Mouse (Mus musculus): ENCODE data around the gene Kcnj8.
"Not testable (repeated sequence)": the region's sequence is repeated elsewhere in the genome, so short reads cannot be mapped to it uniquely, and the experiment has no call there.

Kcnj8 gene

DNA sequence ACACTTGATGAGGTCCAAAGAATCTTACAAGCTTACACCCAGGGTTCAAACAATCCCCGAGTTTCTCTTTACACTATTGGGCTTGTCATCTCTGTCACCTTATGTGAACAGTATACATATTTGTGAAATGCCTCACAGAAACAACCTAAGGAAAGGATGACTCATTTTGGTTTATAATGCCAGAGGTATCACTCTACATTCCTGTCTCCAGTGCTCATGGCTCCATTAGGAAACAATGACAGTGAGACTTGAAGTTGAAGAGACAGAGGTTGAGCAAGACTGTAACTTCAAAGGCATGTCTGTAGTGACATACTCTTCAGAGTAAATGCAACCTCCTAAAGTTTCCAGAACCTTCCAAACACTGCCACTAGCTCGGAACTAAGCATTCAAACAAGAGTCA is 23.0 kb downstream of the Kcnj8 start:
- DNase-seq (ENCODE audit: low spot score) = no peak

DNA sequence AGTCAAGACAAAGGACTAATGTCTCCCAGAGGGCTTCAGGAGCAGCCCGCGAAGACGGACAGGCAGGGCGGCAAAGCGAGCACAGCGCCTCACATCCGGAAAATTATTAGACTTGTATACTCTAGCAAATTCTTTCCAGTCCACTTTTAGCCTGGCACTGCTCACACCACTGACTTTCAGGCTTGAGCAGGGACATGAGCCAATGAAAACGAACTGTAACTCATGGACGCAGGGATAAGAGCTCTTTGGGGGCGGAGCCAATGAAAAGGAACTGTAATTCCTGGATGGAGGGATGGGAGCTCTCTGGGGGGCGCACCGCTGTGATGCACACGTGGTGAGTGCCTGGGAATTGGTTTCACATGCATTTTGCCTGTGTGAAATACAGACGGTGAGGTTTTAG is 26.3 kb downstream of the Kcnj8 start:
- DNase-seq (ENCODE audit: low spot score) = no peak

DNA sequence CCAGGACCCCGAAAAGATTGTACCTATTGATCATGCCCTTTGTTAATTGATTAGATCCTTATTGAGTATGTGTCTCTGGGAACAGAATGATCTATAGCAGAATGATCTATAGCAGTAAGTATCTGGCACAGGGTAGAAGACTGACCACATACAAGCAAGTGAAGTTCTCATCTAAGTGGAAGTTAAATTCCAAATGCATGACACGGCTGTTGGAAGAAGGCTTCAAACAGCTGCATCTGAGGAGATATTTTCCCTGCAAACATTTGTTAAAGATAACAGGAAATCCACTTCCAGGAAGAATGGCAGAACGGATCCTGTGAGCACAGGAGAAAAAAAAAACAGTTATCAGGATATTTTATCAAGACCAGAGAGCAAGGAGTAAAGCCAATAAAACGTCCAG is 27.8 kb downstream of the Kcnj8 start:
- no peak for DNase-seq (ENCODE audit: low spot score)

DNA sequence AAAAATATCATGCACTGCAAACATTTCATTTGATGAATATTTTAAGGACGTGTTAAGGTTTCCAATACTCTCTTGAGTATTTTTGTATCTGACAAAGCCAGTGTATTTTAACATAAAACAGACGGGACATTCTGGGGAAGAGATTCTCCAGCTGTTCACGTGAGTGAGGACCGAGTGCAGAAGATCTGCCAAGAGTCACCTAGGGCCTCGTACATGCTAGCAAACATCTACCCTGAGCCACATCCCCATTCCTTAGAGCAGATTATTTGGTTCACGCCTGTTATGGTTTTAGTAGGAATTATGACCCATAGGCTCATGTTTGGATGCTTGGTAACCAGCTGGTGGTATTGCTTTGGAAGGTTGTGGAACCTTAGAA is 28.6 kb downstream of the Kcnj8 start:
- no peak for DNase-seq (ENCODE audit: low spot score)

DNA sequence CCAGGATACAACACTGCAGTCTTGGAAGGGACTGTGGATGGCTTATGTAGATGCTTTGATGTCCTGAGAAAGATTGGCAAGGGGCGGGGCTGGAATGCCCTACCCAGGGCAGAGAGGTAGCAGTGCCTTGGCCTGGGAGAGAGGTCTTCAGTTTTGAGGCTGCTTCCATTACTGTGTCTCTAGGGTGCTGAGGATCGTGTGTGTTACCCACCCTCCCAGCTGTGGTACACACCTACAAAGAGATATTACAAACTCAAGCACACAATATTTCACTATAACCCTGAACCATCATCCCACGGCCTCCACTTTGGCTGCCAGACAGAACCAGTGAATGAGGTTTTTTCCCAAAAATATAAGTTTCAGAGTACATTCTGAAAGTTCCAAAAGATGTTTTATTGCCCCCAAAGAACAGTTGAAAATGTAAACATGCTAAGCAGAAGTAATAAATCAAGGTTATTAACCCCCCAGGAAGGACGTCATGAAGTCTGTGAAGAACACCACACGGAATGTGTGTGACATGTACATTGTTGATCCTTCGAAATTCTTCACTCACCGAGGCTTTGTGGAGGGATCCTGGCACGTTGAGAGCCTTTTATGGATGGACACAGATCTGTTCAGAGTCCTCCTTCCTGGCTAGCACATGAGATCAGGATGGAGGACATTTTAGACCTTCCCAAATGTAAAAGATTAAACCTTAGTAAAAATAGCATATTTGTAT is 29.2 kb downstream of the Kcnj8 start:
- DNase-seq (ENCODE audit: low spot score) = no peak

DNA sequence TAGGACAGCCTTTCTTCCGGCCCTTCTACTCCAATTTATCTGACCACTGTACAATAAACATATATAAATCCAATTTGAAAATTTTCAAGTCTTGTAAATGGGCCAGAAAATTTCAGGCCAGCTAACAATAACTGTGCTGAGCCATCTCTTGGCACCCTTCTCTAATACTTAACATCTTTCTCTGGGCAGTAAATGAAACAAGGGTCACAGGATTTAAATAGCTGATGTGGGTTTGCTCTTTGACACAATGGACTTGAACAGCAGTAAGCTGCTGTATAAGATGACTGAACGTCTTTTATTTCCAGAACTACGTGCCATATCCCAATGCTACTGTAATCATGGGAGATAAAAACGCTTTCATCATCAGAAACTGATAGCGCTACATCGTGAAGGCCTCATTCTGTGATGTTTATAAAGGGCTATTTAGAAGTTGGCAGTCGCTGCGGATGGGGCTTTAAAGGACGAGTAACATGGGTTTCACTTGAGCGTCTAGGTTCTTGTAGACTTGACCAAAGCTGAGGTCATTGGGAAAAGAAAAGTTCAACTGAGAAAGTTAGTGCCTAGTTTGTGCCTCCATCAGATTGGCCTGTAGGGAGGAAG is 30.8 kb downstream of the Kcnj8 start:
- DNase-seq (ENCODE audit: low spot score) = no peak

DNA sequence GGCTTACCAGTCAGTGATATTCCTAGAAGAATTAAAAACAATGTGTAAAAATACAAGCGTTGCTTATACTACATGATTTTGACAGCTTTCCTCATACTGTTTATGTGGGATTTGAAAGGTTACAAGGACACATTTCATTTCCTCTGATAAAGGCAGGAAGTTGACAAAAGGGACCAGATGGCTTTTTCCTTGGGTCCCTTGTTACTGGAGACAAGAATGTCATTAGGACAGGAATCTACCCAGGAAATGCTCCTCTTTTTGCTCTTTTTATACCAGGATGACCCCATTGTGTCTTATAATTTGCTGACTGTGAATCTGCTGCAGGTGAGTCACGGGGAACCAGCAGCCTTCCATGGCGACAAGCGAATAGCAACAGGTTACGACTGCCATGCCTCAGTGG is 31.3 kb downstream of the Kcnj8 start:
- DNase-seq (ENCODE audit: low spot score) = no peak

DNA sequence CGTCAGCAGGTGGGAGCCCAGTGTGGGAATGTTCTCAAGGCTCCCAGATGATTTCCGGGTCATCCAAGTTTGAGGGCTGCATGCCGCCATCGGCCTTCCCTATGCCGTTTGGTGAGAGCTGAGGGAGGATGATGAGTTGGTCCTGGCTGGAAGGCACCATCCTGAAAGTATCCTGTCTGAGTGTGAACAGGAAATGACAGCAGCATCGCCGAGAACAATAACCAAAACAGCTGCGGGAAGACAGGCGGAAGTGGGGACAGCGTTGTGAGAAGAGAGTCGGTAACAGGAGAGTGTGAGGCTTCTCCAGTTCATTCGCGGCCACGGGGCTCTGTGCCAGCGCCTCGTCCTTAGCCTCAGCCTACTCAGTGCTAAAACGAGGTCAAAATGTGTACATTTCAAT is 32.9 kb downstream of the Kcnj8 start:
- DNase-seq (ENCODE audit: low spot score) = no peak

DNA sequence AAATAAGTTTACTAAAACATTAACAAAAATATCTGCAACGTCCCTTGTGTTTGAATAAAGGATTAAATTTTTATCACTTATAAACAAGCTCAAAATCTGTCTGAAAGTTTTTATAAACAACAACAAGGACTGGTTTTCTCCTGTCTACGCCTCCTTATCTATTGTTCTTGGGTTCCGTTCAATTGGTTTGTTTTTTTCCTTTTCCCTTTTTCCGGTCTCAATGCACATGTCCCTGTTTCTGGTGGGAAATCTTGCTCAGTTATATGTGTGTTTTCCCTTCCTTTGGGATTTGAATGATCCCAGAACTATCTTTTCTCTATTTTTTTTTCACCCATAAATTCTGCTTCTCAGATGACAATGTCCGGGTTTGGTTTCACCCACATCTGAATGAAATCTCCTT is 38.0 kb downstream of the Kcnj8 start:
- no peak for DNase-seq (ENCODE audit: low spot score)

DNA sequence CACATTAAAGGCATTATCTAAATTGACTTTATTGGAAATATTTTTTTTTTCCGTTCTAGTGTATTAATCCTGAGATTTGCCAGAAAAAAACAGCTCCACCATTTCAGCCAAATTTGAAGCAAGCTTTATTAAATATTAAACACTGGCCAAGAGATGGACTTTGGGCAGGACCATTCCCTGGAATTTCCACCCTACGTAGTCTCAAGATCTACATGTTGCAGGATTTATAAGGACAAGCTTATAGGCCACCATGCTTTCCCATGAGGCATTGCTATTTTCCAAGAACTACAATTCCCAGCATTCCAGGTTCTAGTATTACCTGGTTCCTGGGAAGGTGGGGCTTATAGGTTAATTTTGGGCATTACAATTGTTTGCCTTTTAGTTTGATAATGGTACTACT is 38.7 kb downstream of the Kcnj8 start:
- DNase-seq (ENCODE audit: low spot score) = no peak

DNA sequence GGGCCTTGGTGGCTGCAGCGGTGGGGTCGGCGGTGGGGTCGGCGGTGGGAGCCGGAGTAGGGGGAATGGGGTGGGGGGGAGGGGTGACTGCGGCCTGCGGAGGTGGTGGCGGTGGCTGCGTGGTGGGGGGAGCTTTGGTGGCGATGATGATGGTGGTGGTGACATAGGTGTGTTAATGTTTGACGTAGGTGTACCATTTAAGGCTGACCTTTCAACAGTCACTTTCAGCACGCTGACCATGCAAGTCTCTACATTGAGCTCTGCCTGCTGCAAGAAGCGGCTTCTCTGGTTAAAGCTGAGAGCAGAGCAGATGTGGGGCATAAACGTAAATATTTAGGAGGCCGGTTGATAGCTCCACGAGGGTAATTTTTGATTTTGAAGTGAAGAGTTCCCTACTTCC is 39.3 kb downstream of the Kcnj8 start:
- no peak for DNase-seq (ENCODE audit: low spot score)

DNA sequence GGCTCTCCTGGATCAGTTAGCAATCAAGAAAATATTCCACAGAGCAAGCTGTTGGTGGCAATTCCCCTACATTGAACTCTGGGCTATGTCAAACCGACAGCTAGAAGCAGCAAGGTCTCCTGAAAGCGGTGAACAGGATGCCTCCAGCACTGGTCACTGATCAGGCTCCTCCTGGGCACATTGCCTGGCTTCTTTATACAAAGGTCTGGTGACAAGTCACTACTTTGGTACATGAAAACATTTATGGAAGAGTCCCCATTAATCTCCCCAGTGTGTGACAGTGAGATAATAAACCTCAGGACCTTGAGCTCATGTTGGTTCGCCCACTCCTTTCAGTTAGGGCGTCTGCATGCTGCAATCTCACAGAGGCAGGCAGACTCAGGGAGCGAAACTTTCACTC is 41.0 kb downstream of the Kcnj8 start:
- no peak for DNase-seq (ENCODE audit: low spot score)

DNA sequence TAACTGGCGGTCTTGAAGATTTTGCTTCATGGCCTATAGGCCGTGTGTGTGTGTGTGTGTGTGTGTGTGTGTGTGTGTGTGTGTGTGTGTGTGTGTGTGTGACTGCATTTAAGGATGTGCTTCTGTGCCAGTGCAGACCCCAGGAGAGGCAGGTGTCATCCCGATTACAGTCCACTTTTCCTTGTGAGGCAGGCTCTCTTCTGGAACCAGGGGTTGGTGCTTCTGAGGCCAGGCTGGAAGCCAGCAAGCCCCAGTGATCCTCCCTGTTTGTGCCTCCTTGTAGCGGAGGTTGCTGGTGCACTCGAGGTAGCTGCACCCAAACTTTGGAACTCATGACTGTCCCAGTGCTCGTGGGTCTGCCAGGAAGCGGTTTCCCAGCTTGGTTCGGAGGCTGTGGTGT is 41.7 kb downstream of the Kcnj8 start:
- DNase-seq (ENCODE audit: low spot score) = no peak

DNA sequence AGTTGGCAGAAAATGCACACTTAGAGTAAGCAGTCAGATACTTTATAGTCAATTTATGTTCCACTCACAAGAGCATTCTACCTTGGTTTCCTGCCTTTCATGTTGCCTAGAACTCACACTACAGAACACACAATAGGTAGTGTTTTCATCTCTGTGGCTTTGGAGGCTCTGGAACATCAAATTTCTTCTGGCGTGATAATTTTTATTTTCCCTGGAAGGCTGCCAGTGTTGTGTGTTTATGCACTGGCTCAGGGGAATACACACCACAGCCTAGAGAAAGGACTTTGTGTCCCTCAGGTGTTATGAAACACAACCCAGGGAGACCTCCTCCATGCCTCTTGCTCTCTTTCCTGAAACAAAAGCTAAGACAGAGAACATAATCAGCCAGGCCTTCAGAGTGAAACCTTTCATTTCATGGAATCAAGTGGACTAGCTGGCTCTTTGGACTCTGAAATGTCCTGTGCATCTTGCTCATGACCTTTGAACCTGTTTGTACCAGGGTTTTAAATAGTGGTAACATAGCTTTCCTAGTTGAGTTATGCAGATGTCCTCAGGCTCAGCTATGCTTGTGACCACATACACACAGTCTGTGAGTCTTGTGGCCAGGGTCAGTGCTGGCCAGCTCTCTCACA is 43.4 kb downstream of the Kcnj8 start:
- DNase-seq (ENCODE audit: low spot score) = no peak

DNA sequence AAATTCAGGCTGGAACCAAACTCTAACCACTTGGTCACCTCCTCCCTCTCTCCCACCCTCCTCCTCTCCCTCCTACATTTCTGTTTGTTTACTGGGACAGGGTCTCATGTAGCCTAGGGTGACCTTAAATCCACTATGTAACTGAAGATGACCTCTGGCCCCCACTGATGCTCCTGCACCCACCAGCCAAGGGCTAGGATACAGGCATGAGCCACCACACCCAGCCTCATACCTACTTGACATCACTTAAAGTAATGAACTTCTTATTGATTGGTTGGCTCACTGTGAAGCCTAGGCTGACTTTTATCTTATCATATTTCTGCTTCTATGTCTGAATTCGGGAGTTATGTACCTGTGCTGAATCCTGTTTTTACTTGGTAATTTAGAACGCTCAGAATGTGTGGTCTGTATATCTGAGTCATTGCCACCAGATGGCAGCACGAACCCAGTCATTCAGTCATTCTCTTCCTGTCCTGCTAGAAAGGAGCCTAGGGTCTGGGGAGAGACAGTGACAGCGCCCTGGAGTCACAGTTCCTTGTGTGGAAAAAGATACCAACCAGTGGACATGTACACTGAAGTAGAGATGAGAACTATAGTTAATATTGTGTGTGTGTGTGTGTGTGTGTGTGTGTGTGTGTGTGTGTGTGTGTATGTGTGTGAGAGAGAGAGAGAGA is 46.6 kb downstream of the Kcnj8 start:
- peak; percentile 23 for DNase-seq (ENCODE audit: low spot score)

DNA sequence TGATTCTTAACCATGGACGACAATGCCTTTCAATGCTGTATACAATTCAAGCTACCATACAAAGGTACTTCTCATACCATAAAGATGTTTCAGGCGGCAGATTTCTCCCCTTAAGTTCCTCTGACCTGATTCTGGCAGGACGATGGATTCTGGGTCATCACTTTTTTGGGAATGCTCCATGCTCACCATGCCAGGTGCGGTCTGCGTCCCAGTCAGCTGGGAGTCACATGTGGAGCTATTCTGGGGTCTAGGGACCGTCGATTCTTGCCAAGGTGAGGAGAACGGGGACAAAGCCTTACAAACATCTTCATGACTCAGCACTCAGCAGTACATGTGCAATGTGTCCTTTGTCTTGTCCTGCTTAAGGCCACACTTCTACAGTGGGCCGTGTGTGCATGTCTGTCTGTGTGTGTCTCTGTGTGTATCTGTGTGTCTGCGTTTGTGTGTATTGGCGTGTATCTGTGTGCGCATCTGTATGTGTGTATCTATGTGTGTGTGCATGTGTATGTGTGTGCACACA is 49.8 kb downstream of the Kcnj8 start:
- no peak for DNase-seq (ENCODE audit: low spot score)

DNA sequence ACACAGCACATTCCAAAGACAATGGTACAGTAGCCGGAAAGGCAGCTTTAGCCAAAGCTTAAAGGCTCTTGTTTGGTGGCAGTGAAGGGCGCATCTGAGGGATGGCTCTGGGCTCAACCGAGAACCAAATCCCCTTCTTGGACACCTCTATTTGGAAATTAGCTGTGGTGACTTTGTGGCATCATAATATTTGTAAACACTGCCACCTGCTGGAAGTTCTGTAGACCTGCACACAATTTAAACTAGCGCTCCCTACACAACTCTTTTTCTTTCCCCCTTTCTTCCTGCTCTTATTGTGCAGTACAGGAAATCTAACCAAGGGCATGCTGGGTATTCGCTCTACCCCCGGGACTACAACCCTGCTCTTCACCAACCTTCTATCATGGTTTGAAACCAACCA is 52.3 kb downstream of the Kcnj8 start:
- DNase-seq (ENCODE audit: low spot score) = peak; percentile 44

DNA sequence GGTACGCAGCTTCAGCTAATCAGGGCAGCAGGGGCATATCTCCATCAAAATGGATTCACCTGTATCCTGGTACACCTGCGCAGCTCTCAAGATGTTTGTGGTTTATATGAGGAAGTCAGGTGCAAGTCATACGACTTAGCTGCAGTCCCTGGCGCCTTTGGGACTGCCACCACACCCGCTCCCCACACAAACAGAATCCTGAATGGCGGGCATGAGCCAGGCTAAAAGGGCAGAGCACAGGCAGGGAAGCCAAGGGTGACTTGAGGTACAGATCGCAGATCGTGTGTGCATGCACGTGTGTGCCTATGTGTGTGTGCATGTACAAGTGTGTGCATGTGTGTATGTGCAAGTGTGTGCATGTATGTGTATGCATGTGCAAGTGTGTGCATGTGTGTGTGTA is 56.0 kb downstream of the Kcnj8 start:
- DNase-seq (ENCODE audit: low spot score) = not testable (repeated sequence)

DNA sequence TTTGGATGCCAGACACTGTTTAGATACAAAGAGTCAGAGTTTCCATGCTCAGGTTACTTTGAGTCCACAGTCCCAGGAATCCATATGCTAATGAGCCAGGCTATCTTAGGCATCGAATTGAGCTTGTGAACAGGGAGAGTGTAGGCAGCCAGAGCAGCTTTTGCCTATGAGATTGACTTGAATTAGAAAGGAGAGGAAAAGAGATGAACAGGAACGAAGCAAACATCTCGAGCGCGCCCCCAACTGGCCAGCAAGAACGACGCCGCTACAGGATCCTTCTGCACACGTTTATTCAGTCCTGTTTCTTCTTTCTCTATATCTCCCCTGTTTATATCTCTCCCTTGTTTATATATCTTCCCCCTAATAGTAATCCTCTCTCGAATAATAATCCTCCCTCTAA is 56.5 kb downstream of the Kcnj8 start:
- DNase-seq (ENCODE audit: low spot score) = no peak
